11 mouse cellular contexts compared by ENCODE assay signal in the genomic region with DNA sequence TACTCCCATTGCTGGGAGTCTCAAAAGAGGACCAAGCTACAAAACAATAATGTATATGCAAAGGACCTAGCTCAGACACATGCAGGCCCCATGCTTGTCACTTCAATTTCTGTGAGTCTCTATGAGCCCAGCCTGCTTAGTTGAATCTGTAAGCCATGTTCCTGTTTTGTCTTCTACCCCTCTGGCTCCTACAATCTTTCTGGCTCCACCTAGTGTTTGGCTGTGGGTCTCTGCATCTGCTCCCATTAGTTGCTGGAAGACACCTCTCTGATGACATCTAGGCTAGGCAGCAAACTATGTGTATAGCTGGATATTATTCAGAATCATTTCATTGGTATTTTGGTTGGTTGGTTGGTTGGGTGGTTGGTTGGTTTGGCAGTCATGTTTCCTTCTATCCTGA.
DNase-seq lines count a peak whose midpoint lies in the region; ATAC-seq and TF ChIP-seq lines count a peak whose summit lies in the region.
"Had no signal": no experiment of that assay in that cellular context is flagged by ENCODE, and none has a peak within 500 bp of the region (broad histone marks: within the 10 kb centered on the region; RNA-seq: fewer than 3 reads in every experiment).

No protein-coding gene starts in this region.

- no peak for TF ChIP-seq POLR2A in lung, adult 2 months (IDR thresholded peaks at IDR 0.05; ENCODE audit: borderline replicate concordance, extremely low read depth, low read depth, low read length)

- no peak for ATAC-seq in intestine, postnatal 0 days
- ATAC-seq in intestine, embryonic 15.5 days, result no peak
- peak; percentile 60 for ATAC-seq in Patski
- no peak for ATAC-seq in forebrain, embryonic 11.5 days (replicated peaks; ENCODE audit: low FRiP score)

- no peak overlapping the region for H3K4me3 ChIP-seq in intestine, postnatal 0 days (ENCODE audit: low read depth, low read length)
- H3K4me3 ChIP-seq in intestine, embryonic 15.5 days (replicated peaks), result no peak overlapping the region
- no peak overlapping the region for H3K4me3 ChIP-seq in lung, adult 2 months (replicated peaks; ENCODE audit: extremely low read depth, low read depth, low read length)
- H3K4me3 ChIP-seq in forebrain, embryonic 11.5 days (ENCODE audit: low read depth, low read length), result no peak overlapping the region
- H3K4me3 ChIP-seq: embryonic facial prominence, embryonic 12.5 days; limb, embryonic 12.5 days had no signal

- no peaks in the 10 kb centered on the region for H3K9me3 ChIP-seq in intestine, postnatal 0 days (ENCODE audit: control insufficient read depth)
- no peaks in the 10 kb centered on the region for H3K9me3 ChIP-seq in intestine, embryonic 15.5 days
- no peaks in the 10 kb centered on the region for H3K9me3 ChIP-seq in forebrain, embryonic 11.5 days (ENCODE audit: control insufficient read depth, low read length)
- H3K9me3 ChIP-seq: embryonic facial prominence, embryonic 12.5 days had no signal

- no peaks in the 10 kb centered on the region for H3K4me1 ChIP-seq in intestine, postnatal 0 days (replicated peaks; ENCODE audit: control insufficient read depth, insufficient read depth, low read length)
- H3K4me1 ChIP-seq in intestine, embryonic 15.5 days (replicated peaks), result 0 out of 2 replicates have a peak, but pooled peaks cover 4% of the 10 kb centered on the region
- H3K4me1 ChIP-seq in lung, adult 2 months (ENCODE audit: control insufficient read depth, insufficient read depth, low read length), result no peaks in the 10 kb centered on the region
- 0 out of 2 replicates have a peak, but pooled peaks cover 2% of the 10 kb centered on the region for H3K4me1 ChIP-seq in forebrain, embryonic 11.5 days (replicated peaks; ENCODE audit: control insufficient read depth, insufficient read depth, low read length)

- H3K27ac ChIP-seq in intestine, postnatal 0 days (ENCODE audit: low read depth, low read length), result no peak overlapping the region
- no peak overlapping the region for H3K27ac ChIP-seq in intestine, embryonic 15.5 days
- no peak overlapping the region for H3K27ac ChIP-seq in forebrain, embryonic 11.5 days (ENCODE audit: low read depth, low read length)
- H3K27ac ChIP-seq: embryonic facial prominence, embryonic 12.5 days; limb, embryonic 12.5 days had no signal

- no peaks in the 10 kb centered on the region for H3K27me3 ChIP-seq in intestine, postnatal 0 days (replicated peaks; ENCODE audit: control insufficient read depth, insufficient read depth, low read length)
- no peaks in the 10 kb centered on the region for H3K27me3 ChIP-seq in intestine, embryonic 15.5 days (replicated peaks)
- no peaks in the 10 kb centered on the region for H3K27me3 ChIP-seq in Patski
- no peaks in the 10 kb centered on the region for H3K27me3 ChIP-seq in forebrain, embryonic 11.5 days (ENCODE audit: control insufficient read depth, insufficient read depth, low read length)
- H3K27me3 ChIP-seq: embryonic facial prominence, embryonic 12.5 days; limb, embryonic 12.5 days had no signal

- in situ Hi-C loops in Patski (cut with MboI; ENCODE audit: low pct_unique_long_range_greater_than_20kb), result no loop called here

- DNase-seq in 416B (ENCODE audit: low read depth) (peak; percentile 46), Patski (ENCODE audit: low read depth, low spot score) (no peak)
- peak; percentile 20 for DNase-seq in lung, adult 2 months
- no peak for DNase-seq in embryo, embryonic 11 days
- no peak for DNase-seq in cerebellum, adult 11-12 months
- DNase-seq in forebrain, embryonic 11.5 days (ENCODE audit: low spot score), result no peak
- DNase-seq: right cerebral cortex, postnatal 4 days had no signal

- CTCF ChIA-PET in Patski (lab: Charles Lee), result interaction anchor here (0.9 to 1.7 kb wide), 4 partner anchors 10 to 156 kb away, joined by 3 to 5 read pairs (median 4); no protein-coding TSS in a partner anchor

- no peaks in the 10 kb centered on the region for H3K36me3 ChIP-seq in intestine, postnatal 0 days (ENCODE audit: control insufficient read depth, insufficient read depth)
- no peaks in the 10 kb centered on the region for H3K36me3 ChIP-seq in intestine, embryonic 15.5 days
- no peaks in the 10 kb centered on the region for H3K36me3 ChIP-seq in forebrain, embryonic 11.5 days (ENCODE audit: control insufficient read depth, insufficient read depth, low read length)
- H3K36me3 ChIP-seq: embryonic facial prominence, embryonic 12.5 days; limb, embryonic 12.5 days had no signal

- H3K9ac ChIP-seq in intestine, postnatal 0 days (ENCODE audit: low read depth, low read length), result no peak overlapping the region
- H3K9ac ChIP-seq in intestine, embryonic 15.5 days, result no peak overlapping the region
- no peak overlapping the region for H3K9ac ChIP-seq in forebrain, embryonic 11.5 days (ENCODE audit: low read length)
- H3K9ac ChIP-seq: embryonic facial prominence, embryonic 12.5 days; limb, embryonic 12.5 days had no signal

- POLR2A ChIA-PET in Patski (lab: Charles Lee), result no interaction called here

- TF ChIP-seq CTCF in intestine, postnatal 0 days (IDR thresholded peaks at IDR 0.05; ENCODE audit: low read depth), result peak; percentile 40
- TF ChIP-seq CTCF in Patski (IDR thresholded peaks at IDR 0.05), result peak; percentile 55
- 0 out of 2 replicates have a peak, but pooled peaks have one; percentile 15 for TF ChIP-seq CTCF in lung, adult 2 months (IDR thresholded peaks at IDR 0.05; ENCODE audit: insufficient read depth, low read length)

- H3K4me2 ChIP-seq in intestine, postnatal 0 days (replicated peaks; ENCODE audit: low read depth), result no peak overlapping the region
- no peak overlapping the region for H3K4me2 ChIP-seq in intestine, embryonic 15.5 days (replicated peaks)
- H3K4me2 ChIP-seq in forebrain, embryonic 11.5 days (ENCODE audit: low read depth, low read length, severe bottlenecking), result no peak overlapping the region
- H3K4me2 ChIP-seq: embryonic facial prominence, embryonic 12.5 days; limb, embryonic 12.5 days had no signal

Comparison
In these comparisons a context has a peak if more than half of its experiments do, and no peak if none do; other contexts are left out.
1. DNase-seq: peak in 416B (single experiment) and lung, adult 2 months (single experiment); none in Patski (single experiment), embryo, embryonic 11 days (single experiment), cerebellum, adult 11-12 months (single experiment) and forebrain, embryonic 11.5 days (single experiment).
2. Peak in every context shown above with its lines, with median percentiles within 50 percentile points of each other: CTCF ChIP-seq.